Mouse (Mus musculus): ENCODE data around the gene Tas2r135. TPM values are rescaled to one million over a fixed set of nuclear protein-coding genes. Genes with fewer than 3 reads are reported as not detected.

The Tas2r135 gene
- under 1 TPM in 1 of 2 experiments, not detected in 1; 0.39 TPM for total RNA-seq (2021)
- long read RNA-seq, experiment 1, result 0 reads
- long read RNA-seq, experiment 2, result 0 reads

DNA sequence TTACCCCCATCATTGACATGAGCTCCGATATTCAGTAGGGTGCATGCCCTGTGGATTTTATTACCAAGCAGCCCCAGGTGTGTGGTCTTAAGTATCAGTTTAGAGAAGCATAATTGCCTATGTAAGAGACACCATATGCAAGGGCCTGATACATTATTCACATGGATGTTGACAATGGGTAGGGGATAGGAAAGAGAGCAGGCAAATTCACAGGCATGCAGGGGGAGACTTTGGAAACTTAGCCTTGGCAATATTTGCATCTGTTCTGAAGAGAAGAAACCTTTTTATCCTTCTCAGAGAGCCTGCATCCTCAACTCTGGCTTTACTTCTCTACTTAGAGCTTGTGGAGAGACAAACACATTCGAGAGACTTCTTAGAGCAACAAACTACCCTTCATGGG is at the start of gene Tas2r135:
Gene Tas2r135, plus strand, starts transcription at position 301 of the 400 bp plus-strand sequence.
- intact Hi-C loops (cut with DNase I), result no loop called here
- no peak for DNase-seq

DNA sequence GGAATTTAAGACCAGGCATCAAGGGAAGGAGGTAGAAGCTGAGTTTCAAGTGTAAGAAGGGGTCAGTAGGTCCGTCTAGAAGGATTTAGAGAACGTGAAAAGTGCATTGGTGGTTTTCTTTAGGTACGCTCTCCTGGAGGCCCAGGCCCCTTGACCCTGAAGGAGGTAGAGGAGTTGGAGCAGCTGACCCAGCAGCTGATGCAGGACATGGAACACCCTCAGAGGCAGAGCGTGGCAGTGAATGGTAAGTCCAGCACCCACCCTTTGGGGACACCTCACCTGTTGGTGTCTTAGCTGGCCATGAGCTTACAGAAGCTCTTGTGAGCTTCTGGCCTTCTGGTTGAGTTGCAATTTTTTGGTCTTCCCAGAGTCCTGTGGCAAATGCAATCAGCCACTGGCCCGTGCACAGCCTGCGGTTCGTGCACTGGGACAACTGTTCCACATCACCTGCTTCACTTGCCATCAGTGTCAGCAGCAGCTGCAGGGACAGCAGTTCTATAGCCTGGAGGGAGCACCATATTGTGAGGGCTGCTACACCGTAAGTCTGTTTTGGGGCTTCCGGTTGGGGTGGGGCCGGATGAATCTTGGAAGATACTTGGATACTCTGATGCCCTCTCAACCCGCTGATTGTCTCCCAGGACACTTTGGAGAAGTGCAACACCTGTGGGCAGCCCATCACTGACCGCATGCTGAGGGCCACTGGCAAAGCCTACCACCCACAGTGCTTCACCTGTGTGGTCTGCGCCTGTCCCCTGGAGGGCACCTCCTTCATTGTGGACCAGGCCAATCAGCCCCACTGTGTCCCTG is 49.2 kb upstream of the Tas2r135 start:
- intact Hi-C loops (cut with DNase I), result loop anchor here (2.0 kb wide), 1 partner anchor 15 kb away; no protein-coding TSS in a partner anchor
- no peak for DNase-seq

DNA sequence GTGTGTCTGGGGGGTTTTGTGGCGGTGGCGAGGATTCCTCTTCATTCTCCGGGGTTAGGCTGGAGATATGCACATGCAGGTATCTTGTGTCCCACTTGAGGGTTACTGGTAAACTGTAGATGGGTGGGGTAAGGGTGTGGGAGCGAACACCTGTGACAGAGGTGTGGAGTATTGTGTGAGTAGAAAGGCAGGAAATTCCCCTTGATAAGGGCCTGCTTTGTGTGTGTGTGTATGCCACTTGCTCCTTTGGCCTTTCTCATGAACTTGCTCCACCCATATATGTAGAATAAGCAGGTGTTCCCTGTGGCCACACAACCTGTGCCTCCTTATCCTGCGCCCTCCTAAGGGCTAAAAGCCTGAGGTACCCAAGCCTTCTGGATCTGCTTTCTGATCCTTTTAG is 48.3 kb upstream of the Tas2r135 start:
- intact Hi-C loops (cut with DNase I), result loop anchor here (2.0 kb wide), 1 partner anchor 14 kb away; no protein-coding TSS in a partner anchor
- DNase-seq, result no peak

DNA sequence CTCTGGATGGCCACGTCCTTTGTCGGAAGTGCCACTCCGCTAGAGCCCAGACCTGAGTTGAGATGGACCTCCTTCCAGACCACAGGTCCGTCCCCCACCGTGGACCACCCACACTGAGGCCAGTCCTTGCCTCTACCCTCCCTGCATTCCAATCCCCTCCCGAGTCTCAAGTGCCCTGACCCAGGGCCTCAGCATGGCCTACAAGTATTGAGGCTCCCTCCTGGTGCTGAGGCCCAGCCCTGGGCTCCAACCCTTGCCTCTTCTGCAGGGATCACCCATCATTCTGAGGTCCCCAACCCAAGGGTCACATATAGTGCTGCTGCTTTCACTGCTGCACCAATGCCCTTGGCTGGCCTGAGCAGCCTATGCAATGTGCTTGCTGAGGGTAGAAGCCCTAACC is 47.3 kb upstream of the Tas2r135 start:
- intact Hi-C loops (cut with DNase I), result loop anchor here (2.0 kb wide), 1 partner anchor 13 kb away; no protein-coding TSS in a partner anchor
- DNase-seq, result peak in 1 of 2 experiments; percentile 4

DNA sequence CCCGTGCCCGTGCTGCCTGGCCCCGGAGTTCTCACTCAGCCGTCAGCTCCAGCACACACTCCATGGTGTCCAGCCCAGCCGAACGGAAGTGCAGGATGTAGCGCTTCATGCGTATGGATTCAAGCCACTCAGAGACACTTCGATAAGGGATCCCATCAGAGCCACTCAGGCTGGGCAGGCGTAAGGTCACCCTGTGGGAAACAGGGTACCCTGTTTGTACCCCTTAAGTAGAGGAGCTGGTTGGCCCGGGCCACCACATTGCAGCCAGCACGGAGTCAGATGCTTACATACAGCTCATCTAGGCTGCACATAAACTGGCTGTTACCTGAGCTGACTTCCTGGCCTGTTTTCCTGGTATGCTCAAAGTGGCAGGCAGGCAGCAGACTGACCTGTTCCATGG is 46.3 kb upstream of the Tas2r135 start:
- DNase-seq, result peak in 1 of 2 experiments; percentile 19
- intact Hi-C loops (cut with DNase I), result no loop called here

GRCm38 (mm10) chr6:42359364-42360147 is 45.7 kb upstream of the Tas2r135 start:
- peak in 1 of 2 experiments; percentile 24 for DNase-seq
- intact Hi-C loops (cut with DNase I), result no loop called here

DNA sequence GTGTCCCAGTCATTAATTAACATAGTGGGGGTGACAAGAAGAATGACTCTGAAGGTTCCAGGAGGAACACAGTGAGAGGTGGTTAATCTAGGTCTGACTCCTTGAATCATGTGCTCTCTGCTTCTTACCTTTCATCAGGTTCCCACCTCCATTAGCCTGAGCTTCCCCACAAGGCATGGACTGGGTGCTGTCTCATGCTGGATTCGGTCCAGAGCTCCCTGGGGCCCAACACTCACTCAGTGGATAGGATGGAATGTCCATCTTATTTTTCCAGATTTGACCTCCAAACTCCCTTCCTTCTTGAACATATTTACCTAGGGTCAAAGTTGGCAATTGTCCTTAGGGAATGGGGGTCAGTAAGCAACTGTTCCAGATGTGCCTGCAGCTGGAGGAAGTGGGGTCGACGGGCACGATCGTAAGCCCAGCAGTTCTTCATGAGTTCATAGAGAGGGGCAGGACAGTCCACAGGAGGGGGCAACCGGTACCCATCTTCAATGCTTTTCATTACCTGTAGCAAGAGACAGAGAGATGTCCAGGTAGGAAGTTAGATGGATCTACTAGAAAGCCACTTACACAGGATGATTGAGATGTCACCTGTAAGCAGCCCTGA is 44.9 kb upstream of the Tas2r135 start:
- intact Hi-C loops (cut with DNase I), result no loop called here
- no peak for DNase-seq

- intact Hi-C loops (cut with DNase I), result no loop called here
- no peak for DNase-seq
Observed at GRCm38 (mm10) chr6:42361041-42361895, 44.0 kb upstream of the Tas2r135 start.

DNA sequence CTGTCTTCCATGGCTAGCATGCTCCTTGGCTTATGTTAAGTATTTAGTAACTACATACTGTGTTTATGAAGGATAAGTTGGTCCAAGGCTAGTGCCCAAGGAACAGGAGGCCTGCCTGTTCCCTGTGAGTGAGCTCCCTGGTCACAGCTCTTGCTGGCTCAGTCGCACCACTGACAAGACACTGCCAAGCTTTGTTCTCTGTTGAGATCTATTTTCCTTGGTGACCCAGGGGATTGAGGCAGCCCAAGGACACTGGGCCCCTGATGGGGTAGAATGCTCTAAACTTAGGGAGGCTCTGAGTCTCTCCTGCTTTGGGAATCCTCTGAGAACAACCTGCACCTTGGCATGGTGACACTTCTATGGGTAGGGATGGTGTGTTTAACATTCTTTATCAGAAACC is 43.2 kb upstream of the Tas2r135 start:
- peak in 1 of 2 experiments; percentile 17 for DNase-seq
- intact Hi-C loops (cut with DNase I), result no loop called here

GRCm38 (mm10) chr6:42362497-42362896 is 42.7 kb upstream of the Tas2r135 start:
- intact Hi-C loops (cut with DNase I), result no loop called here
- DNase-seq, result no peak

DNA sequence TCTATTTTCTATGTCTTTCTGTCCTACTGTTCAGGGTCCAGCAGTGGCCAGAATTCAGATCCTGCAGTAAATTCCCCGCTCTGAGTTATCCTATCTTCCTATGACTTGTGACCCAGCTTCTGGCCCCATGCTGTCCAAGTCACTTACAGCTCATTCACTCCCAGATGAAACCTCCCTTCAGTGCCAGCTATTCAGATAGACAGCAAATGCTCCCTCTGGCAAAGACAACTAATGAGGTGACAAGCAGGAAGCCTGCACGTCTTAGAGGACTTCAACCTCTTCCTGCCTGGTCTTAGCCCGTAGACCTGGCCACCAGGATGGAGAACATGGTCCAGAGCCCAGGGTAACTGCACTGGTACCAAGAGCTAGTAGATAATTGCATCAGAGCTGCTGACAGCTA is 42.3 kb upstream of the Tas2r135 start:
- intact Hi-C loops (cut with DNase I), result no loop called here

DNA sequence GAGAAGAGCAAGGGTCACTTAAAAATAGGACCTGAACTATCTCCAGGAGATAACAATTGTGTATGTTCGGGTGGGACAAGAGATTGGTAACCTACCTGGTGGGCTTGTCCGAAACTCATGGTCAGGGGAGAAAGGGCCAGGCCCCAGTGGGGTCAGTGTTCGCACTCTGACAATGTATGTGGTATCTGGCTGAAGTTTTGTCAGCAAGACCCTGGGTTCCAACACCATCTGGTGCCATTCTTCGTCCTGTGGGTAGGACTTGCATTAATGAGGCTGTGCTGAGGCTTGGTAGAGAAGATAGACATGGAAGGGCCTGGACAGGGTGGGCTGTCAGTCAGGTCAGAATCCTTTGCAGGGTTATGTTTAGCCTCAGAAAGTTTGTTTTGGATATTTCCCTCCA is 41.2 kb upstream of the Tas2r135 start:
- DNase-seq, result no peak
- intact Hi-C loops (cut with DNase I), result no loop called here

More for the DNA sequence above, 42.3 kb upstream of the Tas2r135 start:
- no peak for DNase-seq

- intact Hi-C loops (cut with DNase I), result no loop called here
- no peak for DNase-seq
Observed at GRCm38 (mm10) chr6:42364607-42365006, 40.6 kb upstream of the Tas2r135 start.

- intact Hi-C loops (cut with DNase I), result no loop called here
- no peak for DNase-seq
Observed at GRCm38 (mm10) chr6:42365215-42365614, 40.0 kb upstream of the Tas2r135 start.

GRCm38 (mm10) chr6:42369870-42370269 is 35.4 kb upstream of the Tas2r135 start:
- intact Hi-C loops (cut with DNase I), result loop anchor here (2.0 to 5.0 kb wide), 2 partner anchors 13 to 103 kb away; no protein-coding TSS in a partner anchor
- peak in 1 of 2 experiments; percentile 19 for DNase-seq

- intact Hi-C loops (cut with DNase I), result loop anchor here (2.0 to 5.0 kb wide), 2 partner anchors 14 to 103 kb away; no protein-coding TSS in a partner anchor
- peak; percentile 63 to 64 for DNase-seq
Observed at GRCm38 (mm10) chr6:42370630-42371363, 34.4 kb upstream of the Tas2r135 start.

- DNase-seq, result peak in 1 of 2 experiments; percentile 7
- intact Hi-C loops (cut with DNase I), result loop anchor here (5.0 kb wide), 1 partner anchor 105 kb away; no protein-coding TSS in a partner anchor
Observed at GRCm38 (mm10) chr6:42372001-42372400, 33.2 kb upstream of the Tas2r135 start.

GRCm38 (mm10) chr6:42372421-42372815 is 32.8 kb upstream of the Tas2r135 start:
- intact Hi-C loops (cut with DNase I), result loop anchor here (5.0 kb wide), 1 partner anchor 105 kb away; no protein-coding TSS in a partner anchor
- no peak for DNase-seq

All from heart, postnatal 14 days (tissue).